In the genomic region with DNA sequence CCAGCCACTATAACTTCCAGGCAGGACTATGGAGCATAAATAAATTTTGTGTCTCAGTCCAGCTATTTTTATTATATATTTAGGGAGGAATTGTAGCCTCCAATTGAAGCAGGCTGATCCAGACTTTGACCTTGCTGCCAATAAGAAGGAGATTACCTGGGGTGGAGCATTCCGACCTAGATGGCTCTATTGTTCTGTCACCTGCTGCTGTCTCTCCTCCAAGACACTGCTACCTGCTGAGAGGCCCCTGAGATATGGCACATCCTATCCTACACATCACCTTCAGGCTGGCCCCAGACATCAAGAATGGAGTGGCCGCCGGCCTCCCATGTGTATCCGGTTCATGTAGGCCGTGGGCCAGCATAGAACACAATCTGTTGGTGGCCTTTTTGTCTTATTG, we compare ENCODE assay signal across 28 mouse cellular contexts. TPM values are rescaled to one million over a fixed set of nuclear protein-coding genes. Genes with fewer than 3 reads are reported as not detected.
"Had no signal": no experiment of that assay in that cellular context is flagged by ENCODE, and none has a peak within 500 bp of the region (broad histone marks: within the 10 kb centered on the region; RNA-seq: fewer than 3 reads in every experiment).

No protein-coding gene starts in this region.

- H3K27me3 ChIP-seq: lung, embryonic 15.5 days; megakaryocyte, embryonic 14.5 days; midbrain, embryonic 12.5 days; neural tube, embryonic 13.5 days; neural tube, embryonic 15.5 days had no signal

- H3K9ac ChIP-seq: liver, postnatal 0 days; lung, embryonic 15.5 days; midbrain, embryonic 12.5 days; neural tube, embryonic 13.5 days; neural tube, embryonic 15.5 days had no signal

- H3K9me3 ChIP-seq: lung, embryonic 15.5 days; midbrain, embryonic 12.5 days; neural tube, embryonic 13.5 days; neural tube, embryonic 15.5 days had no signal

- H3K4me3 ChIP-seq: lung, embryonic 15.5 days; megakaryocyte, embryonic 14.5 days; midbrain, embryonic 12.5 days; myocyte; neural tube, embryonic 13.5 days; neural tube, embryonic 15.5 days had no signal

- DNase-seq: liver, postnatal 0 days; lung, adult 2 months; lung, postnatal 14 days; lung, postnatal 36 days; midbrain, embryonic 14.5 days; retina, postnatal 1 day; right cerebral cortex, adult 18-20 months; right cerebral cortex, postnatal 25 days; right cerebral cortex, postnatal 4 days; spleen, adult 18-20 months; thymus, adult 18-20 months; thymus, postnatal 14 days; thymus, postnatal 36 days had no signal

- H3K4me1 ChIP-seq: lung, embryonic 15.5 days; megakaryocyte, embryonic 14.5 days; midbrain, embryonic 12.5 days; neural tube, embryonic 13.5 days; neural tube, embryonic 15.5 days had no signal

- H3K36me3 ChIP-seq: lung, embryonic 15.5 days; midbrain, embryonic 12.5 days; neural tube, embryonic 13.5 days; neural tube, embryonic 15.5 days had no signal

- H3K27ac ChIP-seq: lung, embryonic 15.5 days; macrophage; midbrain, embryonic 12.5 days; neural tube, embryonic 13.5 days; neural tube, embryonic 15.5 days had no signal

RNA-seq across cellular contexts. Expression of a gene that starts 16.3 kb away (rescaled TPM):
- total RNA-seq: megakaryocyte progenitor cell, adult 5-6 weeks had no signal
- polyA plus RNA-seq: liver, postnatal 0 days; lung, adult 2 months; lung, embryonic 15.5 days; lung, postnatal 0 days; macrophage; midbrain, embryonic 12.5 days; midbrain, embryonic 14.5 days; midbrain, embryonic 16.5 days; myocyte; neural tube, embryonic 11.5 days; neural tube, embryonic 13.5 days; neural tube, embryonic 15.5 days; small intestine, adult 2 months; stomach, embryonic 14.5 days; stomach, embryonic 16.5 days; thymus, postnatal 0 days had no signal

RNA-seq across cellular contexts. Expression of a gene that starts 42.9 kb away (rescaled TPM):
- total RNA-seq: megakaryocyte progenitor cell, adult 5-6 weeks had no signal
- polyA plus RNA-seq: liver, postnatal 0 days; lung, adult 2 months; lung, embryonic 15.5 days; lung, postnatal 0 days; macrophage; midbrain, embryonic 12.5 days; midbrain, embryonic 14.5 days; midbrain, embryonic 16.5 days; myocyte; neural tube, embryonic 11.5 days; neural tube, embryonic 13.5 days; neural tube, embryonic 15.5 days; small intestine, adult 2 months; stomach, embryonic 14.5 days; stomach, embryonic 16.5 days; thymus, postnatal 0 days had no signal
